Mouse (Mus musculus) heart, embryonic 13.5 days (tissue): ENCODE results near the gene Mpdu1. TPM values are rescaled to one million over a fixed set of nuclear protein-coding genes. Genes with fewer than 3 reads are reported as not detected.
"Not testable (repeated sequence)": the region's sequence is repeated elsewhere in the genome, so short reads cannot be mapped to it uniquely, and the experiment has no call there.

Source experiments
- ATAC-seq: fragments of 200-750 bp; cut with Nextera tagmentation; 2 replicates; pipeline ENCODE4 v1.8.0; 2017; ENCODE audit warnings: moderate TSS enrichment; ENCODE audit not compliant: insufficient number of reproducible peaks, low FRiP score, low TSS enrichment; ENCODE audit errors: extremely low read depth
- H3K27ac ChIP-seq: fragments of 300-500 bp; sonication (generic); replicated peaks from 2 replicates; pipeline ENCODE4 v1.5.1; 2015; ENCODE audit warnings: moderate library complexity, mild to moderate bottlenecking, inconsistent platforms
- H3K27me3 ChIP-seq: fragments of 300-500 bp; sonication (generic); replicated peaks from 2 replicates; pipeline ENCODE4 v1.6.1; 2015; ENCODE audit warnings: mild to moderate bottlenecking, inconsistent platforms
- H3K36me3 ChIP-seq: fragments of 300-500 bp; sonication (generic); 2 replicates; pipeline ENCODE4 v1.6.1; 2015; ENCODE audit warnings: mild to moderate bottlenecking, inconsistent platforms
- H3K4me1 ChIP-seq: fragments of 300-500 bp; sonication (generic); 2 replicates; pipeline ENCODE4 v1.6.1; 2015; ENCODE audit warnings: inconsistent platforms
- H3K4me2 ChIP-seq: fragments of 300-500 bp; sonication (generic); 2 replicates; pipeline ENCODE4 v1.6.1; 2015; ENCODE audit warnings: inconsistent platforms, mild to moderate bottlenecking, moderate library complexity
- H3K4me3 ChIP-seq: fragments of 300-500 bp; sonication (generic); 2 replicates; pipeline ENCODE4 v1.5.1; 2015; ENCODE audit warnings: moderate library complexity, mild to moderate bottlenecking, inconsistent platforms
- H3K9ac ChIP-seq: fragments of 300-500 bp; sonication (generic); 2 replicates; pipeline ENCODE4 v1.6.1; 2015; ENCODE audit warnings: inconsistent platforms, mild to moderate bottlenecking, moderate library complexity
- H3K9me3 ChIP-seq: fragments of 300-500 bp; sonication (generic); 2 replicates; pipeline ENCODE4 v1.6.1; 2016; ENCODE audit warnings: inconsistent platforms
- WGBS: fragments of 180-500 bp; shearing (Covaris S2); methylation state at CpG from one replicate; pipeline ENCODE4 v1.1.7; 2015; ENCODE audit warnings: mixed read lengths; 5-methylcytosine and 5-hydroxymethylcytosine counted together
- polyA plus RNA-seq: library from polyadenylated mRNA; unstranded; fragments of >200 nt; fragmentation: Nextera tagmentation; extraction: Ambion mirVana; gene quantifications from 2 replicates; pipeline ENCODE4 v1.2.1, GENCODE M21; 2015

The Mpdu1 gene
- polyA plus RNA-seq, 1 experiment from 2014 or later, result 52.0 TPM

DNA sequence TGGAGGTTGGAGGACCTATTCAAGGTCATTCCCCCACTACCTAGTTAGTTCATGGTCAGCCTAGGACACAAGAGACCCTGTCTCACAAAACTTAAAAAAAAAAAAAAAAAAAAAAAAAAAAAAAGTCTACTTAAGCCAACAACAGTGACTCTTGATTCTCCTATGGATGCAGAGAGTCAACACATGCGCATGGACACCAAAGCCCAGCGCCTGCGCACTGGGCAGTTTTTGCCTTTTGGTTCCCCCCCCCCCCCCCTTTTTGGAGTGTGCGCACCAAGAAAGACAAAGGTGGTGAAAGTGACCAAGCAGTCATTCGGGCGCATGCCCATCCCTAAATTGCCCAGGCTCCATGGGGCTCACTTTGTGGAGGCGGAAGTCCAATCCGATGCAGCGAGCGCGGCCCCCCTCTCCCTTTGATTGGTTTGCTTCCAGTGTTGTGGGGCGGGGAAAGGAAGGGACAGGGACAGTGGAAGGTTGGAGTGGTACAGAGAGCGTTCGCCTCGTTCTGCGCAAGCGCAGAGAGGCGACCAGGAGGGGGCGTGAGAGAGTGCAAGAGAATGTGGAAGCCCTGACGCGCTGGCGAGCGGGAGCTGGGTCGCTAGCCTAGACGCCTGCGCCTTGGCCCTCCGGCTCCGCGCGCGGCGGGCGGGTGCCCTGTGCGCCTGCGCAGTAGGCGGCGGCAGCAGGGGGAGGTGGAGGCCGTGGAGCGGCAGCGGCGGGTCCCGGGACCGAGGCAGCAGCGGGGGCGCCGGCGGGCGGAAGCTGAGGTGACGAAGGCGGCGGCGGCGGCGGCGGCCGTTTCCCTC lies 30.0 kb downstream of the Mpdu1 start, which contains the start of gene Fxr2:
TSS of gene Fxr2 (plus strand) at position 707 of the 806 bp plus-strand sequence.
- peak; percentile 95 for ATAC-seq
- Histone ChIP-seq H3K9ac (peak within 1 kb of the TSS; percentile 99), H3K4me1 (peaks cover 31% of the 10 kb centered on the region), H3K36me3 (peaks cover 14% of the 10 kb centered on the region), H3K4me2 (peak within 1 kb of the TSS; percentile 88), H3K27ac (peak within 1 kb of the TSS; percentile 98), H3K4me3 (peak within 1 kb of the TSS; percentile 99), H3K9me3 (no peaks in the 10 kb centered on the region), H3K27me3 (no peaks in the 10 kb centered on the region)
- WGBS, result under 1% methylated on average over 34 of the region's 56 CpGs

DNA sequence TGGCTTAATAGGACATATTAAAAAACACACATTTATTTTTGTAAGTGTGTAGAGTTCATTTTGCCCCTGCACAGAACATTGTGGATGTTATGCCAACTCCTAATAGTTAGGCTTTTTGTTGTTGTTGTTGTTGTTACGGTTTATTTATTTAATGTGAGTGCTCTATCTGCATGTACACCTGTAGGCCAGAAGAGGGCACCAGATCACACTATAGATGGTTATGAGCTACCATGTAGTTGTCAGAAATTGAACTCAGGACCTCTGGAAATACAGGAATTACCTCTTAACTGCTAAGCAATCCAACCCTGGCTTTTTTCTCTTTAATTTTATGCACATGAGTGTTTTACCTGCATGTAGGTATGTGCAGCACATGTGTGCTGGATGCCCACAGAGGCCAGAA lies 32.6 kb downstream of the Mpdu1 start:
- no peak overlapping the region for H3K27ac ChIP-seq
- H3K27me3 ChIP-seq, result no peaks in the 10 kb centered on the region
- no peak overlapping the region for H3K4me3 ChIP-seq
- 50% methylated on average over 1 of the region's 1 CpGs for WGBS
- ATAC-seq, result no peak
- no peaks in the 10 kb centered on the region for H3K36me3 ChIP-seq
- H3K9me3 ChIP-seq, result no peaks in the 10 kb centered on the region
- H3K4me2 ChIP-seq, result no peak overlapping the region
- peaks cover 18% of the 10 kb centered on the region for H3K4me1 ChIP-seq
- H3K9ac ChIP-seq, result no peak overlapping the region

DNA sequence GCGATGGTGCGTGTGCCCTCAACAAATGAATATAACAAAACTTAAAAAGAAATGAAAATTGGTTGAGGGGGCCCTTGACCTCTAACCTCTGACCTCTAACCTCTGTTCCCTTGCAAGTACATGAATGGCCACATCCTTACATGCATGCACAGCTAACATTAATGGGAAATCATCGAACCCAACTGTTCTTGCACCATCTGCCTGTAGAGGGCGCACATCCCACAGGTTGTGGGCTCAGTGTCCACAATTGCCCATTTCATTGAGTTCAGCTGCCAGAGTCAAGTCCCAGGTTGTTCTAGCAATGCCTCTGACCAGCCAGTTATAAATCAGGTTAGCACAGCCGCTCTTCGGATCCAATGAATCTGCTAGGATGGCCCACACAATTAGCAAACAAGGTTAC lies 34.2 kb downstream of the Mpdu1 start:
- ATAC-seq, result no peak
- Histone ChIP-seq H3K4me1 (peaks cover 6% of the 10 kb centered on the region), H3K9ac (no peak overlapping the region), H3K9me3 (no peaks in the 10 kb centered on the region), H3K27ac (no peak overlapping the region), H3K4me3 (no peak overlapping the region), H3K27me3 (no peaks in the 10 kb centered on the region), H3K4me2 (no peak overlapping the region), H3K36me3 (no peaks in the 10 kb centered on the region)
- 33% methylated on average over 6 of the region's 6 CpGs for WGBS

DNA sequence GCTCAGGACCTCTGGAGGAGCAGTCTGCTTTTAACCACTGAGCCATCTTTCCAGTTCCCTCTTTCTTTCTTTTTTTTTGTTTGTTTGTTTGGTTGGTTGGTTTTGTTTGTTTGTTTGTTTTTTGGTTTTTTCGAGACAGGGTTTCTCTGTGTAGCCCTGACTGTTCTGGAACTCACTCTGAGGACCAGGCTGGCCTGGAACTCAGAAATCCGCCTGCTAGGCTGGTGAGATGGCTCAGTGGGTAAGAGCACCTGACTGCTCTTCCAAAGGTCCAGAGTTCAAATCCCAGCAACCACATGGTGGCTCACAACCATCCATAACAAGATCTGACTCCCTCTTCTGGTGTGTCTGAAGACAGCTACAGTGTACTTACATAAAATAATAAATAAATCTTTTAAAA lies 38.1 kb downstream of the Mpdu1 start:
- not testable (repeated sequence) for H3K27ac ChIP-seq, ATAC-seq, H3K27me3 ChIP-seq, H3K9ac ChIP-seq, H3K4me2 ChIP-seq, H3K36me3 ChIP-seq, H3K9me3 ChIP-seq, H3K4me3 ChIP-seq
- peaks cover 22% of the 10 kb centered on the region for H3K4me1 ChIP-seq
- WGBS, result 90% methylated on average over 2 of the region's 2 CpGs

DNA sequence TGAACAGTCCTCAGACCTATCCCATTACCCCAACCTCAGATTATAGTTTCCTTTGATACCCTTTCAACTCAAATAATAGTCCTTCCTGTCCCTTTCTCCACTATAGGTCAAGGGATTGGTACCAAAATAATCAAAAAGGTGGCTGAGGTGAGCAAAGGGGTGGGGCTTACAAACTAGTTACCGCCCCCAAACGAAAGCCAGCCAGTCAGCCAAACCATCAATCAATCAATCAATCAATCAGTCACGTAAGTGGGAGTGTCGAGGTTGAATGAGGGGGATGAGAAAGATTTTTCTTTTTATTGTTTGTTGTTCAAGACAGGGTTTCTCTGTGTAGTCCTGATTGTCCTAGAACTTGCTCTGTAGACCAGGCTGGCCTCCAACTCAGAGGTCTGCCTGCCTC lies 39.4 kb downstream of the Mpdu1 start:
- no peak overlapping the region for H3K27ac ChIP-seq

DNA sequence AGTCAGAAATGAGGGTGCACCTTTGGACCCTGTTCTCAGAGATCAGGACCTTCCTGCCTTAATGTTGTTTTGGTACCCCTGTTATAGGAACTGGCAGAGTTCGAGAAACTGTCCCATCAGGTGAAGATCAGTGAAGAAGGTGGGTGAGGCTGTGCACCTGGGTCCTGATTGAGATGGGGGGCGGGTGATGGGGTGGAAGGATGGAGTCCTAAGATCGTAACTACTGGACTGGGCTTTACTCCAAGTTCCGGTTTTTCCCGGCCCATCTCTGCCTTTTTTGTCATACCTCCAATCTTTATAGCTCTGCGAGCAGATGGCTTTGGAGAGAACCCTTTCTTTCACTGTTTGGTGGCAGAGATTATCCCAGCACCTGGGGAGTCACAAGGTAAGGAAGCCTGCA lies 40.0 kb downstream of the Mpdu1 start:
- peak overlapping the region; percentile 81 for H3K4me2 ChIP-seq
- peak overlapping the region; percentile 70; the same call in 1 of the 2 replicates for H3K27ac ChIP-seq
- no peaks in the 10 kb centered on the region for H3K36me3 ChIP-seq
- no peak for ATAC-seq
- H3K4me1 ChIP-seq, result peaks cover 22% of the 10 kb centered on the region
- peak overlapping the region; percentile 73 for H3K4me3 ChIP-seq
- no peaks in the 10 kb centered on the region for H3K27me3 ChIP-seq
- H3K9ac ChIP-seq, result peak overlapping the region; percentile 90
- H3K9me3 ChIP-seq, result no peaks in the 10 kb centered on the region
- WGBS, result 34% methylated on average over 6 of the region's 6 CpGs

More for the DNA sequence above, 39.4 kb downstream of the Mpdu1 start:
- Histone ChIP-seq H3K36me3 (no peaks in the 10 kb centered on the region), H3K4me3 (peak overlapping the region; percentile 73), H3K9ac (peak overlapping the region; percentile 90), H3K9me3 (no peaks in the 10 kb centered on the region), H3K4me2 (peak overlapping the region; percentile 81), H3K4me1 (peaks cover 22% of the 10 kb centered on the region), H3K27me3 (no peaks in the 10 kb centered on the region)
- WGBS, result 73% methylated on average over 4 of the region's 4 CpGs
- no peak for ATAC-seq

DNA sequence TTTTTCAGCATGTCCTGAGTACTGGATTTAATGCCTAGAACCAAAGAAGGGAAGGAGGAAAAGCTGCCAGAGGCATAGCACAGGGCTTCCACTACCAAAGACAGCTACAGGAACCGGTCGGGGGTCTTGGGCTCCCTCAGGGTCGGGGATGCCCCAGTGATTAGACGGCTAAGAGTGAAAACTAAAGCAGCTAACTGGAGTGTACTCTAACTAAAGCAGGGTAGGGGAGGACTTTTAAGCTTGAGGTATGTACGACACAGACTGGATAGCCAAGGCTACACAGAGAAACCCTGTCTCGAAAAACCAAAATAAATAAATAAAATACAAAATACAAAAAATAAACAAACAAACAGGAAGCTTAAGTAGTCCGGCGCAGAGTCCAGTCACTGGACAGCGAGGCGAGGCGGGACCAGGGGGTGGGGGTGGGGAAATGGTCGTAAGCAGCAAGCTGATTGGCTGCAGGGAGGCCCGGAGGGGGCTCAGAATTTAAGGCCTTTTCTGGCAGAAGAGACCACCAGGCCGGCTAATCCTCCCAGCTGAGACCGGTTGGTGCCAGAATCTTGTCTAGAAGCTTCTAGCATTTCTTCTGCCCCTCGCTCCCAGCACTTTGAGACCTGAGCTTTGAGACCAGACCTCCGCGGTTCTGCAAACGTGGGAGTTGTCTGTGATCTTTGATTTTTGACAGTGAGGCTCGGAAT lies 40.7 kb downstream of the Mpdu1 start, which contains the start of gene Sat2:
TSS of gene Sat2 (plus strand) at position 454 of the 698 bp plus-strand sequence.
- peak within 1 kb of the TSS; percentile 73 for H3K4me3 ChIP-seq
- H3K9ac ChIP-seq, result peak within 1 kb of the TSS; percentile 90
- no peaks in the 10 kb centered on the region for H3K36me3 ChIP-seq
- peaks cover 22% of the 10 kb centered on the region for H3K4me1 ChIP-seq
- ATAC-seq, result peak; percentile 75; the same call in 1 of the 2 replicates
- peaks cover 4% of the 10 kb centered on the region; the same call in 1 of the 2 replicates for H3K27me3 ChIP-seq
- H3K9me3 ChIP-seq, result no peaks in the 10 kb centered on the region
- WGBS, result 2% methylated on average over 20 of the region's 20 CpGs
- H3K27ac ChIP-seq, result peak within 1 kb of the TSS; percentile 70
- H3K4me2 ChIP-seq, result peak within 1 kb of the TSS; percentile 81

DNA sequence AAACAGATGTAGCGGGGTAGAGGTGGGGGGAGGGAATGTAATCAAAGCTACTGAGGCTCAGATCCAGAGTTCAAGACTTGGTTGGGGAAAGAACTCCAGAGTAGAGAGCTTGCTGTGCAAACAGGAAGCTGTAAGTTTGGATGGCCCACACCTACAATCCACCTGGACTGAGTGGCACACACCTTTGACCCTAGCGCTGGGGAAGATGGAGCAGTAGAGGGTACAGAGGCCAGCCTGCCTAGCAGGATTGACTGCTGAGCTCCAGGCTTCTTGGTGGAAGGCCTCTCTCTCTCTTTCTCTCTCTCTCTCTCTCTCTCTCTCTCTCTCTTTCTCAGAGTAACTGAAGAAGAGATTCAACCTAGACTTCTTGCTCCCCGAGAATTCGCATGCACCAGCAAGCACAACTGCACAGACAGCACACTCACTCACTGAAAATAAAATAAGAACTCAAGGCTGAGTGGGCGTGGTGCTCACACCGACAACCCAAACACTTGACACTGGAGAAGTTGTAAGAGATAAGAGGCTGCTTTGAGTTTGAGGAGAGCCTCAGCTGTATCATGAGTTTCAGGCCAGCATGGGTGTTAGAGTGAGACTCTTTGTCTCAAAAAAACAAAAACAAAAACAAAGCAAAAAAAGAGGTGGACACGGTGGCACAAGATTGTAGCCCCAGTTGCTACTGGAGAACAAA lies 41.9 kb downstream of the Mpdu1 start:
- no peak overlapping the region for H3K27ac ChIP-seq
- H3K4me1 ChIP-seq, result peaks cover 22% of the 10 kb centered on the region

DNA sequence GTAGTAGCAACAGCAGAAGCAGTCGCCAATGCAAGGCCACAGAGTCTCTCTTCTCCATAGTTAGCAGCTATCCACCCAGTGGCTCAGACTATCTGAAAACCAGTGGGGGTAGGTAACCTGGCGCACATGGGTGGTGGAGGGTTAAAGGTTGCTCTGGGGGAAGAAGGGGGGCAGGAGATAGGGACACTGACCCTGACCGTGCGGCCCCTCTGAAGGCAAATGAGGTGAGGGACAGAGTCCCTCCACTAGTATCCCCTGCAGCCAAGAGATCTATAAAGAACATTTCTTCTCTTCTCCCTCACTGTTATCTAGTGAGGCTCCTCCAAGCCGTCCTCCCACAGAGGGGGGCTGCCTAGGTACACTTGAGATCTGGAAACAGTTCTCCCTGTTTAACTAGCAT lies 44.6 kb downstream of the Mpdu1 start, which contains the start of gene Shbg:
TSS of gene Shbg (minus strand) at position 101 of the 400 bp plus-strand sequence.
- WGBS, result 45% methylated on average over 5 of the region's 5 CpGs
- H3K27ac ChIP-seq, result no peak within 1 kb of the TSS
- peaks cover 27% of the 10 kb centered on the region for H3K4me1 ChIP-seq
- H3K4me2 ChIP-seq, result no peak within 1 kb of the TSS
- H3K27me3 ChIP-seq, result peaks cover 23% of the 10 kb centered on the region
- no peaks in the 10 kb centered on the region for H3K9me3 ChIP-seq
- H3K36me3 ChIP-seq, result no peaks in the 10 kb centered on the region
- no peak within 1 kb of the TSS for H3K4me3 ChIP-seq
- peak within 1 kb of the TSS; percentile 50; the same call in 1 of the 2 replicates for H3K9ac ChIP-seq
- ATAC-seq, result no peak

More for the DNA sequence above, 41.9 kb downstream of the Mpdu1 start:
- no peaks in the 10 kb centered on the region for H3K9me3 ChIP-seq
- H3K4me2 ChIP-seq, result no peak overlapping the region
- no peak for ATAC-seq
- H3K36me3 ChIP-seq, result no peaks in the 10 kb centered on the region
- no peak overlapping the region for H3K4me3 ChIP-seq
- 0 out of 2 replicates have a peak overlapping the region, but pooled peaks have one; percentile 10 for H3K9ac ChIP-seq
- WGBS, result 59% methylated on average over 7 of the region's 7 CpGs
- peaks cover 16% of the 10 kb centered on the region for H3K27me3 ChIP-seq

DNA sequence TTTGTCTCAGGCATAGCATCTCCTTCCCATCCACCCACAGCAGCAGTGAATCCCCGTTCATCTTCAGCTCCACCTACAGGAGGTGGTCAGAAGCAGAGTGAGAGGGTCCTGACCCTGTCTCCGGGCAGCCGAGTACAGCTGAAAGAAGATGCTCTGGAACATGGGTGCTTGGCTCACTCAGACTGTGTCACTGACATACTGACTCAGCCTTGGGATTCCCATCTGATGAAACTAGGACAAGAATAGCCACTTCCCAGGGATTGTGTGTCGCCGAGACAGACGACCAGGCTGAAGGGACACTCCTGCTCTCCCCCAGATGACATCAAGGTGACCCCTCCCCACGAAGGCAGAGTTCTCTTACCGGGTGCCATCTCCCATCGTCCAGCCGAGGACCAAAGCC lies 45.7 kb downstream of the Mpdu1 start:
- Histone ChIP-seq H3K4me1 (peaks cover 21% of the 10 kb centered on the region), H3K9me3 (no peaks in the 10 kb centered on the region), H3K4me2 (no peak overlapping the region), H3K27me3 (peaks cover 23% of the 10 kb centered on the region), H3K27ac (no peak overlapping the region), H3K9ac (peak overlapping the region; percentile 50; the same call in 1 of the 2 replicates), H3K36me3 (no peaks in the 10 kb centered on the region), H3K4me3 (no peak overlapping the region)
- 40% methylated on average over 10 of the region's 10 CpGs for WGBS
- no peak for ATAC-seq

DNA sequence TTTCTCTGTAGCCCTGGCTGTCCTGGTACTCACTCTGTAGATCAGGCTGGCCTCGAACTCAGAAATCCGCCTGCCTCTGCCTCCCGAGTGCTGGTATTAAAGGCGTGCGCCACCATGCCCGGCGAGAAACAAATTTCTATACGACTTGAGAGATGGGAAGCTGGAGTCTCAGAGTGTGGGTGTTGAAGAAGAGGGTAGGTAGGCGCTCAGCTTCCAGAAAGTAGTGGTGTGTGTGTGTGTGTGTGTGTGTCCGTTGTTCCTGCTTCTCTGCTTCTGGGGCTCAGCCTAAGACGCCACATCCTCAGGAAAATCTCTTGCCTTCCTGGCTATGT lies 48.2 kb downstream of the Mpdu1 start:
- H3K4me2 ChIP-seq, result peak overlapping the region; percentile 61
- not testable (repeated sequence) for H3K9me3 ChIP-seq, ATAC-seq, H3K27ac ChIP-seq, H3K36me3 ChIP-seq
- 43% methylated on average over 11 of the region's 11 CpGs for WGBS
- H3K27me3 ChIP-seq, result peaks cover 23% of the 10 kb centered on the region
- peak overlapping the region; percentile 27 for H3K4me3 ChIP-seq
- peaks cover 13% of the 10 kb centered on the region for H3K4me1 ChIP-seq
- H3K9ac ChIP-seq, result peak overlapping the region; percentile 52; the same call in 1 of the 2 replicates
